Mouse (Mus musculus): ENCODE data around the gene Pigz. TPM values are rescaled to one million over a fixed set of nuclear protein-coding genes. Genes with fewer than 3 reads are reported as not detected.

The Pigz gene
- total and polyA plus RNA-seq, 2 experiments from 2014 or later = 0.87 TPM; not detected in 1

DNA sequence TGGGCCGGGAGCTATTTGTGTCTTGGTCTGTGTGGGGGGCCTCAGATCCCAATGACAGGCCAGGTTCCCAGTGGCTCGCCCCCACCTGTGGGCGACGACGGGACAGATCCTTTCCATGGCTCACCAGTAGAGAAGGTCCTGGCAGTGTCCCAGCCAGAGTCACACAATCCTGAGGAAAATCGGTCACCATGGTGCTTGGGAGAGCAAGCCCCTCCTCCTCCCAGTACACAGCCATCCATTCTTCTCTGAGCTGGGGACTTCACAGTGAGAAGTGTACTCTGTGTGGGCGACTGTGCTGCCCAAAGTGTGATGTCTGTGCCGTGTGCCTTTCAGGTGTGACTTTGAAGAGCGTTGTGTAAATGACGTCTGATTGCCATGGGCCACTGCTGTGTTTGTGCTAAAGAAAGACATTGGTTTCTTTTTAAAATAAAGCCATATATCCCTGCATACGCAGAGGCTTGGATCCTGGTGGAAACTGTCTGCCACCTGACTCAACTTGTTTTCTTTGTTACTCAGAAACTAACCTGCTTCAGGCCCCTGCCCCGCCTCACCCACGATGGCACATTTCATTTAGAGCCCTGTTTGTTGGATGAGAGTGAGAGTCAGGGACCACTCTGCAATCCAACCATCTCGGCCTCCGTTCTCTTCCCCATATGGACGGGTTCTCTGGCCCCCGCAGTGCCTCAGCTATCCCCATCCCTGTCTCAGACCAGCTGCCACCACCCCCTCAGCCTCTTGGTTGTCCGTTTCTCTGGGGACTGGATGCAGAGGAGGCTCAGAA, 34.9 kb upstream of the Pigz start:
- no peak overlapping the region for H3K27ac ChIP-seq (ENCODE audit: low read depth)
- H3K27me3 ChIP-seq (ENCODE audit: control insufficient read depth, insufficient read depth, low read length) = no peaks in the 10 kb centered on the region
- no peak overlapping the region for H3K4me2 ChIP-seq (ENCODE audit: low read depth, low read length)
- no peak overlapping the region for H3K4me3 ChIP-seq (ENCODE audit: low read depth, low read length)
- H3K4me1 ChIP-seq (ENCODE audit: control insufficient read depth, insufficient read depth) = no peaks in the 10 kb centered on the region
- H3K9ac ChIP-seq (replicated peaks; ENCODE audit: low read depth, low read length) = no peak overlapping the region
- WGBS = 79% methylated on average over 18 of the region's 18 CpGs
- ATAC-seq (ENCODE audit: insufficient read depth, low read depth) (no peak), DNase-seq (ENCODE audit: low spot score) (no peak)
- no peaks in the 10 kb centered on the region for H3K9me3 ChIP-seq (replicated peaks; ENCODE audit: control insufficient read depth, low read length)
- no peaks in the 10 kb centered on the region for H3K36me3 ChIP-seq (replicated peaks; ENCODE audit: control insufficient read depth, insufficient read depth, low read length)
- no peak for TF ChIP-seq CTCF (IDR thresholded peaks at IDR 0.05; ENCODE audit: low read depth)
- TF ChIP-seq EP300 (IDR thresholded peaks at IDR 0.05; ENCODE audit: low read depth) = no peak

DNA sequence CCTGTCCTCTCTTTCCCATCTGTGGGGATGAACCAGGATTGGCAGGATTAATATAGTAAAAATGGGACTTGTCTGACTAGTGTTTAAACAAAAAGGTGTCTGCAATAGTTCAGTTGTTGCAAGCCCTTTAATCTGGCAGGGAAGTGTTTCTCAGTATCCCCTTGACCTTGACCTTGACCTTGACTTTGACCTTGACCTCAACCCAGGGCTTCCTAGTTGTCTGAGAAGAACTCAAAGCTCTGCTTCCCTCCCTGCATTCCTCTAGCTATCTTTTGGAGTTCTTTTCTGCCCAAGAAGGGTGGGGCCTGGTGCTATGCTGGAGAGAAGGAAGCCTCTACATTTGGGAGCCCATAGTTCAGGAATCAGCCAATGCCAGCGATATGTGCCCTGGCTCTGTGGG, 31.8 kb upstream of the Pigz start:
- no peaks in the 10 kb centered on the region for H3K4me1 ChIP-seq (ENCODE audit: control insufficient read depth, insufficient read depth)
- no peaks in the 10 kb centered on the region for H3K9me3 ChIP-seq (replicated peaks; ENCODE audit: control insufficient read depth, low read length)
- ATAC-seq (ENCODE audit: insufficient read depth, low read depth) (no peak), DNase-seq (ENCODE audit: low spot score) (no peak)
- H3K4me3 ChIP-seq (ENCODE audit: low read depth, low read length) = no peak overlapping the region
- TF ChIP-seq CTCF (IDR thresholded peaks at IDR 0.05; ENCODE audit: low read depth) (no peak), EP300 (IDR thresholded peaks at IDR 0.05; ENCODE audit: low read depth) (no peak)
- H3K27ac ChIP-seq (ENCODE audit: low read depth) = no peak overlapping the region
- H3K4me2 ChIP-seq (ENCODE audit: low read depth, low read length) = no peak overlapping the region
- no peaks in the 10 kb centered on the region for H3K36me3 ChIP-seq (replicated peaks; ENCODE audit: control insufficient read depth, insufficient read depth, low read length)
- 68% methylated on average over 1 of the region's 1 CpGs for WGBS
- H3K27me3 ChIP-seq (ENCODE audit: control insufficient read depth, insufficient read depth, low read length) = no peaks in the 10 kb centered on the region
- no peak overlapping the region for H3K9ac ChIP-seq (replicated peaks; ENCODE audit: low read depth, low read length)

DNA sequence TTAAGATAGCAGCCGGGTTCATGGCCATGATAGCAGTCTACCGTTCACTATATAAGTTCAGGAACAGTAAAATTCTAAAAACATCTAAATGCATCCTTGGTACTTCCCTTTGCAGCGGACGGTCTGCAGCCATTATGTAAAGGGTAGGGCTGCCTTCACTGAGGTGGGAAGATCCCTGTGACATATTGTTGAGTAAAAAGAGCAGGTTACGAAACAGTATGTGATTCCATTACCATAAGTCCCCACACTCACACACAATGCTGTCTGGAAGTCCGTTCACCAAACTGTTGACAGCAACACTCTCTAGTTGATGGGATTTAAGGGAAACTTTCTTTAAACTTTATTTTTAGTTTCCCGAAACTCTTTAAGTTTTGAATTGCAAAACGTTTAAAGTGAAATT, 30.4 kb upstream of the Pigz start:
- TF ChIP-seq EP300 (IDR thresholded peaks at IDR 0.05; ENCODE audit: low read depth) (no peak), CTCF (IDR thresholded peaks at IDR 0.05; ENCODE audit: low read depth) (no peak)
- no peak for ATAC-seq (ENCODE audit: insufficient read depth, low read depth)
- Histone ChIP-seq H3K27me3 (ENCODE audit: control insufficient read depth, insufficient read depth, low read length) (no peaks in the 10 kb centered on the region), H3K9ac (replicated peaks; ENCODE audit: low read depth, low read length) (no peak overlapping the region), H3K4me2 (ENCODE audit: low read depth, low read length) (no peak overlapping the region), H3K27ac (ENCODE audit: low read depth) (no peak overlapping the region), H3K36me3 (replicated peaks; ENCODE audit: control insufficient read depth, insufficient read depth, low read length) (no peaks in the 10 kb centered on the region), H3K9me3 (replicated peaks; ENCODE audit: control insufficient read depth, low read length) (no peaks in the 10 kb centered on the region), H3K4me3 (ENCODE audit: low read depth, low read length) (no peak overlapping the region), H3K4me1 (ENCODE audit: control insufficient read depth, insufficient read depth) (no peaks in the 10 kb centered on the region)
- DNase-seq (ENCODE audit: low spot score) = no peak
- 86% methylated on average over 8 of the region's 8 CpGs for WGBS

DNA sequence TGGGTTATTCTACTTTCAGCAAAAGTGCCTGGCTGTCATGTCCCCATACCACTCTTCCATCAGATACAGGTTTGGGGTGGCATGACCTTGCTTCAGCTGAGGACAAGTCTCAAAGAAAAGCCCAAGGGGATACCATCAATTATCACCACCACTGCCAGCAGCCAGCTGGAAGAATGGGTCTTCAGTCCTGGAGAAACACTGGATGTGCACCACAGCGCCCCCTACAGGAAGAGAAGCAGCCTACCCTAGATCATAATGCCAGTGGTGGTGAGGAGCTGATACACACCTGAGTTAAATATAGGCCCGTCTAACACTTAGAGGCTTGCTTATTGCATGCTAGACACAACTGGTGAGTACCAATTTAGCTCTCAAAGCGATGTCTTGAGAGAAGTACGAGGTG, 28.3 kb upstream of the Pigz start:
- 71% methylated on average over 4 of the region's 4 CpGs for WGBS
- no peak overlapping the region for H3K4me2 ChIP-seq (ENCODE audit: low read depth, low read length)
- ATAC-seq (ENCODE audit: insufficient read depth, low read depth) = no peak

DNA sequence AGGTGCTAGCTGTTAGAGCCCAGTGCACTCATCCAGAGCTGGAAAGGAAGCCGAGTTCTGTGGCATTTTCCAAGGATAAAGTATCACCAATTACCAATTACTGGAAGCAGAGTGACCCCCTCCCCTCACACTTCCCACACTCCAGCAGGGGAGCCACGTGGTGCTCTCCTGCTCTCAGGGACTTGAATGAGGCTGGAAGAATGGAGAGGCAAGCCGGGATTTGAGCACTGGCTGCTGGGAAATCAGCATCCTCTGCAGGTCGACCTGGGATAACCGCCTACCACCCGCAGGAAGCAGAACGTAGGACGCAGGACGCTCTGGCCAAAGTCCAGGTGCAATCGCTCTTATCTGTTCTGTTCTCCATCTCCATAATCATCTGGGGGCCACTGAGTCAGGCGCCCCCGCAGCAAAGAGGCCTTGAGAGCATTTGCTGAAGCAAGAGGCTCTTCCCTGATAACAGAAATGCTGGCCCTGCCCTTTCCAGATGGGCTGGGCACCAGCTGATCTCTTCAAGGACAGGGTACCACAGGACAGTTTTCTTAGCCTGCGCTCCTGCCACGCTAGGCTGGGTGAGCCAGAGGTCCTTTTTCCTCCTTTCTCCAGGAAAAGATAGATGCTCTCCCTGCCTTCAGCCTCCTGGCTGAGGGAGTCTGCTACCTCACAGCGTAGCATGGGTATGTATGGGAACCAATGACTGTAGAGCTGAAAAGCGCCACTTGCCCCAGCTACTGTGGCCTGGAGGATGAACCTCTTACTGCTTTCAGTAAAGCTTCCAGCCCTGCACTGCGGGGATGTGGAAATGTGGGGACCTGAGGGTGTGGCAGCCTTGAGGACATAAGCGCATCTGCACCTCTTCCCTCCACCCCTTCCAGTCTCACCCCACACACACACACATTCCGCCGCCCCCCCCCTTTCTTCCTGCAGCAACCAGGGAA, 27.5 kb upstream of the Pigz start:
- H3K27ac ChIP-seq (ENCODE audit: low read depth) = no peak overlapping the region
- TF ChIP-seq EP300 (IDR thresholded peaks at IDR 0.05; ENCODE audit: low read depth) = no peak
- TF ChIP-seq CTCF (IDR thresholded peaks at IDR 0.05; ENCODE audit: low read depth) = no peak
- ATAC-seq (ENCODE audit: insufficient read depth, low read depth) (no peak), DNase-seq (ENCODE audit: low spot score) (no peak)
- H3K4me2 ChIP-seq (ENCODE audit: low read depth, low read length) = peak overlapping the region; percentile 63
- H3K36me3 ChIP-seq (replicated peaks; ENCODE audit: control insufficient read depth, insufficient read depth, low read length) = no peaks in the 10 kb centered on the region
- no peak overlapping the region for H3K9ac ChIP-seq (replicated peaks; ENCODE audit: low read depth, low read length)
- WGBS = 25% methylated on average over 19 of the region's 20 CpGs
- no peaks in the 10 kb centered on the region for H3K27me3 ChIP-seq (ENCODE audit: control insufficient read depth, insufficient read depth, low read length)
- H3K4me3 ChIP-seq (ENCODE audit: low read depth, low read length) = peak overlapping the region; percentile 34
- no peaks in the 10 kb centered on the region for H3K4me1 ChIP-seq (ENCODE audit: control insufficient read depth, insufficient read depth)
- H3K9me3 ChIP-seq (replicated peaks; ENCODE audit: control insufficient read depth, low read length) = no peaks in the 10 kb centered on the region

More for the DNA sequence above, 28.3 kb upstream of the Pigz start:
- Histone ChIP-seq H3K9me3 (replicated peaks; ENCODE audit: control insufficient read depth, low read length) (no peaks in the 10 kb centered on the region), H3K9ac (replicated peaks; ENCODE audit: low read depth, low read length) (no peak overlapping the region), H3K36me3 (replicated peaks; ENCODE audit: control insufficient read depth, insufficient read depth, low read length) (no peaks in the 10 kb centered on the region), H3K4me1 (ENCODE audit: control insufficient read depth, insufficient read depth) (no peaks in the 10 kb centered on the region), H3K27me3 (ENCODE audit: control insufficient read depth, insufficient read depth, low read length) (no peaks in the 10 kb centered on the region), H3K27ac (ENCODE audit: low read depth) (no peak overlapping the region), H3K4me3 (ENCODE audit: low read depth, low read length) (no peak overlapping the region)
- TF ChIP-seq CTCF (IDR thresholded peaks at IDR 0.05; ENCODE audit: low read depth) (no peak), EP300 (IDR thresholded peaks at IDR 0.05; ENCODE audit: low read depth) (no peak)
- no peak for DNase-seq (ENCODE audit: low spot score)

Measured in heart, postnatal 0 days (tissue).